Mouse (Mus musculus) testis, adult 2 months (tissue): ENCODE measurements around the gene Tubgcp6.

ENCODE experiments used
- CTCF ChIP-seq: fragments of 200-500 bp; IDR thresholded peaks from 2 replicates; pipeline ENCODE4 v1.5.1; 2012; ENCODE audit warnings: low read depth, mild to moderate bottlenecking, inconsistent platforms, low read length, moderate library complexity; ENCODE audit not compliant: control insufficient read depth, insufficient read depth, insufficient replicate concordance
- POLR2A ChIP-seq: fragments of 200-500 bp; IDR thresholded peaks from 2 replicates; pipeline ENCODE4 v1.6.1; 2012; ENCODE audit warnings: low read depth, mild to moderate bottlenecking, inconsistent platforms, low read length, moderate library complexity; ENCODE audit not compliant: control insufficient read depth

GRCm38 (mm10) chr15:89106073-89106472 lies 16.8 kb downstream of the Tubgcp6 start:
- no peak for TF ChIP-seq POLR2A
- no peak for TF ChIP-seq CTCF
